Mouse (Mus musculus) kidney, adult 2 months (tissue): ENCODE measurements around the gene Rnf114.

Experiments
- CTCF ChIP-seq: fragments of 200-500 bp; conservative IDR thresholded peaks from 2 replicates; pipeline ENCODE4 v1.5.1; 2011; ENCODE audit warnings: low read depth, mild to moderate bottlenecking, control low read depth, low read length, moderate library complexity, mixed read lengths; ENCODE audit not compliant: insufficient read depth, insufficient read length
- POLR2A ChIP-seq: fragments of 200-500 bp; IDR thresholded peaks from one replicate; pipeline ENCODE4 v1.6.1; 2011; ENCODE audit warnings: low read depth, low read length, control low read depth

DNA sequence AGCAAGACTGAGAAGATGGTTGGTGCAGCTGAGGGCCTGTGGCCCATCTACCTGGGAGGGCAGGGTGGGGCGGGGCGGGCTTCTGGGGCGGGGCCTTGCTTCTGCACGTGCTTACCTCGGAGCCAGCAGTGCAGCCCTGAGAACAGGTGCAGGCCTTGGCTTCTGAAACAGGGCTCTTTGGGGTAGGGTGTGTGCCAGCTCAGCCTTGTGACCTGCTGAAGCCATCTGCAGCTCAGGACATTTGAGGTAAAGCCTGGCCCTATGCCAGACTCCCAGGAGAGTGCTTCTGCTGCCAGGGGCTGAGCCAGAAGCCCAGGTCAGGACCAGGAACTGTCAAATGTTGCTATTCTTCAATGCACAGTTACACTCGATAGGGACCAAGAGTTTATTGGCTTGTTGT, 20.9 kb upstream of the Rnf114 start:
- TF ChIP-seq CTCF (no peak), POLR2A (no peak)
